Mouse (Mus musculus): Measurements from ENCODE around the gene Afmid. TPM values are rescaled to one million over a fixed set of nuclear protein-coding genes. Genes with fewer than 3 reads are reported as not detected.

Afmid gene
- polyA plus RNA-seq, 1 experiment from 2014 or later = 34.4 TPM

DNA sequence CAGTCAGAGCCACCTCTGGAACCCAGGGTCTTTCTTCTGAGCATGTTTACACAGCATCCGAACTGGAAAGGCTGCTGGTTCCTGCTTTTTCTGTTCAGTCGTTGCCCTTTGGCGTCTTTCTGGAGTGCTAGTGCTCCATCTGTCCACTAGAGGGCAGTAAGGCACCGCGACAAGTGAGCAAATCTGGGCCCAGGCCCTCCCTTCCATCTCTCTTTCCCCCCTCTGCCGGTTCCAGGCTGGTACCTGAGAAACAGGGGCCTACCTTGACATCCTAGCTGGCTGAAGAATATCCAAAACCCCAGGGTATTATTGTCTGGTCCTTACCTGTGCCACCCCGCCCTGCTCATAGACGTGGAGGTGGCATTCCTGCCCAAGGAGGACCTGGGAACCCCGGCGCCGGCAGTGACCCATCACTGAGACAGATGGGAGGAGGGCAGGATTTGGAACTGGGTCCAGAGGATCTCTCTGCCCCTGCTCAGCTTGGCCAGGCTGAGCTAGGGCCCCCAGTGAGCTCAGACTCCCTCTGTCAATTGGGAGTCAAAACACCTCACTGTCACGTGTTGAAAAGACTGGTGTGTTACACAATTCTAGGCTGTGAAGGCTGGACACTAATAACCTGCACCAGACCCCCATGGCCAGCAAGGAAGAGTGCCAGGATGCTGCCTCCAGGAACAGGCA lies 45.1 kb downstream of the Afmid start:
- peak; percentile 99 for TF ChIP-seq CTCF (IDR thresholded peaks at IDR 0.05; ENCODE audit: low read depth)
- TF ChIP-seq EP300 (IDR thresholded peaks at IDR 0.05; ENCODE audit: low read depth) = no peak
- peak; percentile 23; the same call in 1 of the 2 replicates for ATAC-seq
- H3K4me1 ChIP-seq (ENCODE audit: insufficient read depth) = peaks cover 29% of the 10 kb centered on the region
- DNase-seq = peak; percentile 80
- no peaks in the 10 kb centered on the region for H3K36me3 ChIP-seq (replicated peaks; ENCODE audit: insufficient read depth, low read length)
- no peak overlapping the region for H3K9ac ChIP-seq (replicated peaks)
- H3K4me2 ChIP-seq (ENCODE audit: low read depth, low read length) = no peak overlapping the region
- WGBS (ENCODE audit: insufficient replicate concordance) = 43% methylated on average over 12 of the region's 12 CpGs
- no peaks in the 10 kb centered on the region for H3K9me3 ChIP-seq (ENCODE audit: low read length)
- no peak overlapping the region for H3K27ac ChIP-seq (ENCODE audit: low read depth)
- no peaks in the 10 kb centered on the region for H3K27me3 ChIP-seq (ENCODE audit: insufficient read depth, low read length)
- no peak overlapping the region for H3K4me3 ChIP-seq (ENCODE audit: low read depth, low read length)

DNA sequence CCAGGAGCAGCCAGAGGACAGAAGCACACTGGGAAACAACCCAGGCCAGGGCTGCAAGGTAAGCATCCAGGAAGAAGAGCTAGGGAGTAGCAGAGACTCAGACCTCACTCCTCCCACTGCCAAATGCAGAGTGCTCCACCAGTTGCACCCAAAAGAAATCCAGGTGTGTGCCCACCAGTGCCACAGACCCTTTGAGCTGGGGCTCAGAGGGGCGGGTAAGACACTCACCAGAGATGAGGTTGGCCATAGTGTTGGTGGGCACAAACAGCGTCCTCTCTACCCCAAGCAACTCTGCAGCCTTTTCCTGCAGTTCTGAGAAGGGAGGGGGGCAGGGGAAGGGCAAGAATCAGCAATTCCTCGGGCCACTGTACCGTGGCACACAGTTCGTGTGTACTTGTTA lies 45.7 kb downstream of the Afmid start:
- no peak for ATAC-seq
- H3K27ac ChIP-seq (ENCODE audit: low read depth) = no peak overlapping the region
- H3K4me1 ChIP-seq (ENCODE audit: insufficient read depth) = peaks cover 30% of the 10 kb centered on the region
- no peak for TF ChIP-seq CTCF (IDR thresholded peaks at IDR 0.05; ENCODE audit: low read depth)
- TF ChIP-seq EP300 (IDR thresholded peaks at IDR 0.05; ENCODE audit: low read depth) = no peak
- no peak overlapping the region for H3K4me3 ChIP-seq (ENCODE audit: low read depth, low read length)
- no peaks in the 10 kb centered on the region for H3K27me3 ChIP-seq (ENCODE audit: insufficient read depth, low read length)
- no peaks in the 10 kb centered on the region for H3K9me3 ChIP-seq (ENCODE audit: low read length)
- WGBS (ENCODE audit: insufficient replicate concordance) = 58% methylated on average over 5 of the region's 5 CpGs
- no peak overlapping the region for H3K9ac ChIP-seq (replicated peaks)
- no peak overlapping the region for H3K4me2 ChIP-seq (ENCODE audit: low read depth, low read length)
- no peaks in the 10 kb centered on the region for H3K36me3 ChIP-seq (replicated peaks; ENCODE audit: insufficient read depth, low read length)
- no peak for DNase-seq

DNA sequence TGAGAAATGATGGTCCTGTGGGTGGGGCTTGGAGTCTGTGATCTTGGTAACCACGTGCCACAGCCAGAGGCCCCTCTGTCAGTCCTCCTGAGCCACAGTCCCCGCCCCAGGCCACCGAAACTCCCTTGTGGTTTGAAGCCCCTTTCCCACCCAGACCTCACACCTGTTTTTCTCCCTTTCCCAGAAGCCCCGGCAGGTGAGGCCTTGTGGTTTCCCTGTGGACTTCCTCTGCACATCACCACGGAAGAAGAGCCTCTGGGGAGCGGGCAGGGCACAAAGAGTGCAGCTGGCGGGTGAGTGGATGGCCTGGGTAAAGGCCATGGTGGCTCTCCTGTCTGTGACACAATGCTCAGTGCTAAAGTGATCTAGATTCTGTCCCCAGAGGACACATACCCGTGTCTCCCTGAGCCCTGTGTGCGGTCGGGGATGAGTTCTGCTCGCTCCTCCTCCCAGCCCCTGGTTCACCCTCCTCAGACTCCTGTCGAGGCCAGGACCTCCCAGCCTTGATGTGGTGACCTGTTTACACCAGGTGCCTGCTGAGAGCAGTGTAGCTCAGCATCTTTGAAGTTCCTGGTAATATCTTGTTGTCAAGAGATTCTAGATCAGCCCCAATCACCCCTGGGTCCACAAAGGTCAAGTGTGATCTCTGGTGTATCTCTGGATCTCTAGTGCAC lies 46.3 kb downstream of the Afmid start:
- no peak for ATAC-seq
- TF ChIP-seq CTCF (IDR thresholded peaks at IDR 0.05; ENCODE audit: low read depth) (no peak), EP300 (IDR thresholded peaks at IDR 0.05; ENCODE audit: low read depth) (no peak)

DNA sequence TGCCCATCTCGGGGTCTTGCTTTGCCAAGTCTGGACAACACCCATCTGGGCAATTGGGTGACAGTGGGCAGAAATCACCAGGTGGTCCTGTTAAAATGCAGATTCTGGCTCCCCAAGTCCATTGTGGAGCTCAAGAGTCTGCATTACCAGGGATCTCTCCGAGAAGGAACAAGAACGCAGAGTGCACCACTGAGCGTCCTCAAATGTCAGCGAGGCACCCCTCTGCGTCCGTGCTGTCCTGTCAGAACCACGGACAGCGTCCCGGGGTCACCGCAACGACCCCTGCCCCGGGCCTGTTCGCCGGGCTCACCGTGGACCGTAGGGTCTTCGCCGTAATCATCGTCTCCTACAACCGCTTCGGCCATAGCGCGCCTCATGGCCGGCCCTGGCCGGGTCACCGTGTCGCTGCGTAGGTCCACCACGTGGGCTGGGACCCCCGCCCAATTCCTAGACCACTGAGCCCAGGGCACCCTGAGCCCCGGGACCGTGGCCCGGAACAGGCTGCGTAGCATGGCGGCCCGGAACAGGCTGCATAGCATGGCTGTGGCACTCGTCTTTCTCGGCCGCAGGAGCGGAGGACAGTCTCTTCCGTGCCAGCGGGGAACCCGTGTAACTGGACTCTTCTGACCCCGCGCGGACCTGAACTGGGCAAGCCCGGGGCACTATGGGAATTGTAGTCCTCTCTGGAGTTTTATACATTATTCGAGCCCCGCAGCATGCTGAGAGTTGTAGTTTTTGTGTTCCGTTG lies 47.3 kb downstream of the Afmid start, which contains the start of gene Tha1:
TSS of gene Tha1 (minus strand) at position 621 of the 748 bp plus-strand sequence.
- H3K27me3 ChIP-seq (ENCODE audit: insufficient read depth, low read length) = no peaks in the 10 kb centered on the region
- H3K9ac ChIP-seq (replicated peaks) = peak within 1 kb of the TSS; percentile 70
- peak; percentile 80 for DNase-seq

More for the DNA sequence above, 46.3 kb downstream of the Afmid start:
- Histone ChIP-seq H3K4me2 (ENCODE audit: low read depth, low read length) (peak overlapping the region; percentile 71), H3K27ac (ENCODE audit: low read depth) (no peak overlapping the region), H3K9ac (replicated peaks) (no peak overlapping the region), H3K36me3 (replicated peaks; ENCODE audit: insufficient read depth, low read length) (no peaks in the 10 kb centered on the region), H3K27me3 (ENCODE audit: insufficient read depth, low read length) (no peaks in the 10 kb centered on the region), H3K4me3 (ENCODE audit: low read depth, low read length) (no peak overlapping the region), H3K9me3 (ENCODE audit: low read length) (no peaks in the 10 kb centered on the region), H3K4me1 (ENCODE audit: insufficient read depth) (peaks cover 34% of the 10 kb centered on the region)
- 37% methylated on average over 12 of the region's 12 CpGs for WGBS (ENCODE audit: insufficient replicate concordance)
- DNase-seq = peak; percentile 59

DNA sequence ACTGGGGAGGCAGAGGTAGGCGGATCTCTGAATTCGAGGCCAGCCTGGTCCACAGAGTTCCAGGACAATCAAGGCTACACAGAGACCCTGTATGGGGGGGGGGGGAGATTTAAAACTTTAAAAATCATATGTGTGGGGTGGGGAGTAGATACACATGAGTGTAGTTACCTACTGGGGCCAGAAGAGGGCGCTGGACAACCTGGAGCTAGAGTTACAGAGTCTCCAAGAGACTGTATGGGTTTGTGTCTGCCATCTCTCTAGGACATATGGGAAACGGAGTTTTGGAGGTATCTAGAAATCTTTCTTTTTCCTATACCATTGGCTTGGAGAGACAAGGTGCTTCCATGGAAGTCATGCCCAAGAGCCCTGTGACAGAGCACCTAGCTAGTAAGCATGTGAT lies 48.7 kb downstream of the Afmid start:
- no peak for ATAC-seq

More for the DNA sequence above, 47.3 kb downstream of the Afmid start, which contains the start of gene Tha1:
- no peak for TF ChIP-seq EP300 (IDR thresholded peaks at IDR 0.05; ENCODE audit: low read depth)
- no peak for TF ChIP-seq CTCF (IDR thresholded peaks at IDR 0.05; ENCODE audit: low read depth)
- peak; percentile 59 for ATAC-seq
- H3K4me3 ChIP-seq (ENCODE audit: low read depth, low read length) = peak within 1 kb of the TSS; percentile 48
- H3K4me1 ChIP-seq (ENCODE audit: insufficient read depth) = peaks cover 44% of the 10 kb centered on the region
- H3K4me2 ChIP-seq (ENCODE audit: low read depth, low read length) = peak within 1 kb of the TSS; percentile 71
- H3K9me3 ChIP-seq (ENCODE audit: low read length) = no peaks in the 10 kb centered on the region
- H3K36me3 ChIP-seq (replicated peaks; ENCODE audit: insufficient read depth, low read length) = no peaks in the 10 kb centered on the region
- WGBS (ENCODE audit: insufficient replicate concordance) = 2% methylated on average over 51 of the region's 51 CpGs
- H3K27ac ChIP-seq (ENCODE audit: low read depth) = peak within 1 kb of the TSS; percentile 67

DNA sequence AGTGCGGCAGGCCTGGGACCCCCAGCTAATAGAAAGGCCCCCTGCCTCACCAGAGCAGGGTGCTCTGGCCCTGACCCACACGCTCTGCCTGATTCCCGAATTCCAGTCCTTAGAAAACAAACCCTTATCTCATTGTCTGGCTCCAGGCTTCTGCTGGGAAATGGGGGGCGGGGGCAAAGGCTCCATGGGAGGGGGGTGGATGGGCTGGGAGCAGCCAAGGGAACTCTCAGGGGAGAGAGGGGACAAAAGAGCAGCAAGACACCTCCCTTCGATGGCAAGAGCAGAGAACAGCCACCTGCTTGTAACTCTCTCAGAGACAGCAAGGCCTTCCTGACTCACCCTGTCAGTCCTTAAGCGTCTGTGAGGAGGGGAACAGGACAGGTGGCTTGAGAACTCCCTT lies 50.0 kb downstream of the Afmid start:
- no peaks in the 10 kb centered on the region for H3K36me3 ChIP-seq (replicated peaks; ENCODE audit: insufficient read depth, low read length)
- H3K9me3 ChIP-seq (ENCODE audit: low read length) = no peaks in the 10 kb centered on the region
- no peak for TF ChIP-seq CTCF (IDR thresholded peaks at IDR 0.05; ENCODE audit: low read depth)
- TF ChIP-seq EP300 (IDR thresholded peaks at IDR 0.05; ENCODE audit: low read depth) = no peak
- H3K27ac ChIP-seq (ENCODE audit: low read depth) = 0 out of 2 replicates have a peak overlapping the region, but pooled peaks have one; percentile 41
- peaks cover 60% of the 10 kb centered on the region for H3K4me1 ChIP-seq (ENCODE audit: insufficient read depth)
- no peak for ATAC-seq
- no peak overlapping the region for H3K9ac ChIP-seq (replicated peaks)
- no peak for DNase-seq
- 64% methylated on average over 5 of the region's 6 CpGs for WGBS (ENCODE audit: insufficient replicate concordance)
- H3K27me3 ChIP-seq (ENCODE audit: insufficient read depth, low read length) = no peaks in the 10 kb centered on the region
- H3K4me2 ChIP-seq (ENCODE audit: low read depth, low read length) = no peak overlapping the region
- H3K4me3 ChIP-seq (ENCODE audit: low read depth, low read length) = no peak overlapping the region

More for the DNA sequence above, 48.7 kb downstream of the Afmid start:
- no peak overlapping the region for H3K9ac ChIP-seq (replicated peaks)
- H3K9me3 ChIP-seq (ENCODE audit: low read length) = no peaks in the 10 kb centered on the region
- no peak overlapping the region for H3K4me2 ChIP-seq (ENCODE audit: low read depth, low read length)
- no peaks in the 10 kb centered on the region for H3K27me3 ChIP-seq (ENCODE audit: insufficient read depth, low read length)
- DNase-seq = no peak
- WGBS (ENCODE audit: insufficient replicate concordance) = 63% methylated on average over 4 of the region's 4 CpGs
- H3K4me3 ChIP-seq (ENCODE audit: low read depth, low read length) = no peak overlapping the region
- no peaks in the 10 kb centered on the region for H3K36me3 ChIP-seq (replicated peaks; ENCODE audit: insufficient read depth, low read length)
- TF ChIP-seq EP300 (IDR thresholded peaks at IDR 0.05; ENCODE audit: low read depth) (no peak), CTCF (IDR thresholded peaks at IDR 0.05; ENCODE audit: low read depth) (peak; percentile 69)
- peaks cover 57% of the 10 kb centered on the region for H3K4me1 ChIP-seq (ENCODE audit: insufficient read depth)
- no peak overlapping the region for H3K27ac ChIP-seq (ENCODE audit: low read depth)

Data from liver, postnatal 0 days (tissue).